Mouse (Mus musculus) liver, embryonic 13.5 days (tissue): ENCODE results near the gene A830005F24Rik. TPM values are rescaled to one million over a fixed set of nuclear protein-coding genes. Genes with fewer than 3 reads are reported as not detected.

Experiments
- ATAC-seq: fragments of 200-750 bp; cut with Nextera tagmentation; 2 replicates; pipeline ENCODE4 v1.8.0; 2017; ENCODE audit warnings: low read depth, mild to moderate bottlenecking, moderate number of reproducible peaks, moderate library complexity
- DNase-seq: peaks from one replicate; pipeline ENCODE4 v3.0.0; 2022
- H3K27ac ChIP-seq: fragments of 300-500 bp; sonication (generic); 2 replicates; pipeline ENCODE4 v1.5.1; 2015; ENCODE audit warnings: moderate library complexity, mild to moderate bottlenecking, inconsistent platforms
- H3K27me3 ChIP-seq: fragments of 300-500 bp; sonication (generic); 2 replicates; pipeline ENCODE4 v1.6.1; 2015; ENCODE audit warnings: mild to moderate bottlenecking, inconsistent platforms
- H3K36me3 ChIP-seq: fragments of 300-500 bp; sonication (generic); 2 replicates; pipeline ENCODE4 v1.6.1; 2015; ENCODE audit warnings: mild to moderate bottlenecking, inconsistent platforms
- H3K4me1 ChIP-seq: fragments of 300-500 bp; sonication (generic); replicated peaks from 2 replicates; pipeline ENCODE4 v1.6.1; 2015; ENCODE audit warnings: inconsistent platforms
- H3K4me2 ChIP-seq: fragments of 300-500 bp; sonication (generic); 2 replicates; pipeline ENCODE4 v1.6.1; 2015; ENCODE audit warnings: inconsistent platforms, mild to moderate bottlenecking, moderate library complexity
- H3K4me3 ChIP-seq: fragments of 300-500 bp; sonication (generic); replicated peaks from 2 replicates; pipeline ENCODE4 v1.5.1; 2015; ENCODE audit warnings: mild to moderate bottlenecking, inconsistent platforms
- H3K9ac ChIP-seq: fragments of 300-500 bp; sonication (generic); 2 replicates; pipeline ENCODE4 v1.6.1; 2015; ENCODE audit warnings: mild to moderate bottlenecking, inconsistent platforms
- H3K9me3 ChIP-seq: fragments of 300-500 bp; sonication (generic); replicated peaks from 2 replicates; pipeline ENCODE4 v1.6.1; 2016; ENCODE audit warnings: inconsistent platforms
- WGBS: fragments of 180-500 bp; shearing (Covaris S2); methylation state at CpG from one replicate; pipeline ENCODE4 v1.1.7; 2015; ENCODE audit not compliant: insufficient replicate concordance; 5-methylcytosine and 5-hydroxymethylcytosine counted together
- polyA plus RNA-seq: library from polyadenylated mRNA; unstranded; fragments of >200 nt; fragmentation: Nextera tagmentation; extraction: Ambion mirVana; gene quantifications from 2 replicates; pipeline ENCODE4 v1.2.1, GENCODE M21; 2015

Gene A830005F24Rik
- polyA plus RNA-seq: 0.43 and 0.67 TPM in 2 replicates

DNA sequence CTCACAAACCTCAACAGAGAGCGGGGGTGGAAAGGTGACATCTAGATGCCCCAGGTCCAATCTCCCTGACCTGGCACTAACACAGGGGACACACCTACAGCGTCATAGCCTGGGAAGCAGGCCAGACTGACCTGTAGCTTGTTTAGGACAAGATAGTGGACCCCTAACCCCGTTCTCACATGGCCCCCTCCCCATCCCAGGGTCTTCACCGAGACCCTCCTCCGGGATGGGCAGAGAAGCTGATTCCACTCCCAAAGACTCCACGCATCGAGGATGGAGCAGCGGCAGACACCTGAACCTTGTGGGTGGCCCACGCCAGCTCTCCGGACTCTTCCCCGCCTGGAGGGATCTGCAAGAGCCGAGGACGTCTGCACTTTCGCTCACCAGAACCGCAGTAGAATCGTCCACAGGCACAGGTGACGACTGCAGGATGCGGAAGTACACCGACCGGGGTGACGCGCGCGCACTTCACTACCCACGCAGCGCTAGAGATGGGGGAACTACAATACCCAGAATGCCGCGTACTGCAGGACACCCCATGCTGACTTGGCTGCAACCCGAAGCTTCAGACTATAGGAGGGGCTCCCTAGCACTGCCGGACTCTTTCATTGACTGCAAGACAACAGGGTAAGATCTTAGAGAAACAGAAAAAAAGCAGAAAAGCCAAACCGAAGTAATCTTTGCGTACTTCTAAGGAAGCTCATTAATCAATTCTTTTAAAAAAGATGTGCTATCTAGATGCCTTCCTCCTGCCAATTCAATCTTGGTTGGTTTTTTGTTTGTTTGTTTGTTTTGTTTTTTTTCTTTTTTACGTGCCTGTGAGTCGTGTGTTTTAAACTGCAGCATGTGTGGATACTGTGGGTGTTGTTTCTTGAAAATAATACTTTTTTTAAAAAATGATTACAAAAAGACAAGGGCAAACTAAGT is at the start of gene A830005F24Rik, which contains the start of gene Zfp169:
A830005F24Rik (plus strand) TSS at position 568 of the 927 bp plus-strand sequence.
Zfp169 (minus strand) TSS at position 449 of the 927 bp plus-strand sequence.
- peak; percentile 73 for DNase-seq
- peak; percentile 99 for ATAC-seq

DNA sequence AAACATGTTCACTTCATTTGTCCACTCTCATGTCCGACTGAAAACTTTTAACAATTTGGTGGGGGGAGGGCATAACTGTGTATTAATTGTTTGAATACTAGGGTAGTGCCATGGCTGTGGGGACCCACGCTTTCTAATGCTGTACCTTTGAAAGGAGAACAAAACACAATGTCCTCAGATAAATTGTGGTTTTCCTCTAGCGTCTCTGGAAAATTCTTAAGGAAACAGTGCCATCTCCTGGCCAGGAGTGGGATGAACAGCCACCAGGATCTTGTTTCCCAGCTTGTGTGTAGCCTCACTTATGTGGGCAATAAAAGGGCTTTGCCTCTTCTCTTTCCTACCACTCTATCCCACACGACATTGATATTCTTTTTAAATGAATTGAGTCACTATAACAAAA is 49.2 kb upstream of the A830005F24Rik start:
- no peaks in the 10 kb centered on the region for H3K4me1 ChIP-seq
- no peak overlapping the region for H3K9ac ChIP-seq
- no peak overlapping the region for H3K4me3 ChIP-seq
- 0 out of 2 replicates have a peak, but pooled peaks cover 2% of the 10 kb centered on the region for H3K27me3 ChIP-seq
- H3K9me3 ChIP-seq: no peaks in the 10 kb centered on the region
- DNase-seq: peak; percentile 3
- no peak for ATAC-seq
- H3K27ac ChIP-seq: no peak overlapping the region
- H3K36me3 ChIP-seq: no peaks in the 10 kb centered on the region
- H3K4me2 ChIP-seq: no peak overlapping the region
- WGBS: 13% methylated on average over 4 of the region's 4 CpGs

More for the DNA sequence above, at the start of gene A830005F24Rik, which contains the start of gene Zfp169:
- peak within 1 kb of the TSS; percentile 81 for H3K9ac ChIP-seq
- no peaks in the 10 kb centered on the region for H3K9me3 ChIP-seq
- 2% methylated on average over 34 of the region's 34 CpGs for WGBS
- H3K27me3 ChIP-seq: no peaks in the 10 kb centered on the region
- peak within 1 kb of the TSS; percentile 80 for H3K4me3 ChIP-seq
- peaks cover 16% of the 10 kb centered on the region for H3K4me1 ChIP-seq
- H3K4me2 ChIP-seq: peak within 1 kb of the TSS; percentile 86
- H3K36me3 ChIP-seq: no peaks in the 10 kb centered on the region
- no peak within 1 kb of the TSS for H3K27ac ChIP-seq

DNA sequence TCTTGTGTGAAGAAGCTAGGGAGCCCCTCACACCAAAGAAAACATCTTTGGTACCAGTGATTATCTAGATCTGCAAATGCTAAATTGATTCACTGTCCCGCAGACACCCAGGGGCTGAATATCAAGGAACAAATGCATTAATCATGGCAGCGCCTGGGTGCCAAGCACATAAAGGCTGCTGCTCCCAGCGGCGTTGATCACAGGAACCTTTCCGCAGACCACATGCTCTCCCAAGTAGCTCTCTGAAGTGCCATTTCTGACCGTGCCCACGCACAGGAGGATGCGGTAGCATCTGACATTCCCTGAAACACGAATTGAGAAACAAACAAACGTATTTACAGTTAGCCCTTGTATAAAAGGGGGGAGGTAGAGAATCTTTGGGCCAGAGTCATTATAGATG is 47.2 kb upstream of the A830005F24Rik start:
- H3K9me3 ChIP-seq: no peaks in the 10 kb centered on the region
- H3K4me3 ChIP-seq: no peak overlapping the region
- DNase-seq: no peak
- no peak overlapping the region for H3K27ac ChIP-seq
- 52% methylated on average over 10 of the region's 10 CpGs for WGBS
- ATAC-seq: no peak
- H3K4me1 ChIP-seq: no peaks in the 10 kb centered on the region
- no peaks in the 10 kb centered on the region for H3K36me3 ChIP-seq
- H3K4me2 ChIP-seq: no peak overlapping the region
- no peak overlapping the region for H3K9ac ChIP-seq
- H3K27me3 ChIP-seq: 0 out of 2 replicates have a peak, but pooled peaks cover 2% of the 10 kb centered on the region

DNA sequence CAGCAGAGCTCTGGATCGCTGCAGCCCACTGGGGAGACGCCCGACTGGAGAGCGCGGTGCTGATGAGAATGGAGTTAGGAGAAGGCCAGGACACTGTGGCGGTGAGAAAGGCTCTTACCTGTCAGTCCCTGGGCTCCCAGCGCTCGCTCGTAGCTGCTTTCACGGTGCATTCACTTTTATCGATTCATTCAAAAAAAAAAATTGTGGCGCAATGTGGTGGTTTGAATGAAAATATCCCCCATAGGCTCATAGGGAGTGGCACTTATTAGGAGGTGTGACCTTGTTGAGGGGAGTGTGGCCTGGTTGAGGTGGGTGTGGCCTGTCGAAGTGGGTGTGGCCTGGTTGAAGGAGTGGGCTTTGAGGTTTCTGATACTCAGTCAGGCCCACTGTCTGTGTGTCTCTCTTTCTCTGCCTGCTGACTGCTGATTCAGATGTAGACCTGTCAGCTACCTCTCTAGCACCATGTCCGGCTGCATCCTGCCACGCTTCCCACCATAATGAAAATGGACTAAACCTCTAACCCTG is 44.7 kb upstream of the A830005F24Rik start:
- 0 out of 2 replicates have a peak, but pooled peaks cover 2% of the 10 kb centered on the region for H3K27me3 ChIP-seq
- H3K4me3 ChIP-seq: no peak overlapping the region
- no peaks in the 10 kb centered on the region for H3K9me3 ChIP-seq
- H3K27ac ChIP-seq: no peak overlapping the region
- 59% methylated on average over 15 of the region's 15 CpGs for WGBS
- no peaks in the 10 kb centered on the region for H3K36me3 ChIP-seq
- no peak for ATAC-seq
- no peak overlapping the region for H3K4me2 ChIP-seq
- H3K4me1 ChIP-seq: no peaks in the 10 kb centered on the region
- no peak for DNase-seq
- H3K9ac ChIP-seq: no peak overlapping the region

DNA sequence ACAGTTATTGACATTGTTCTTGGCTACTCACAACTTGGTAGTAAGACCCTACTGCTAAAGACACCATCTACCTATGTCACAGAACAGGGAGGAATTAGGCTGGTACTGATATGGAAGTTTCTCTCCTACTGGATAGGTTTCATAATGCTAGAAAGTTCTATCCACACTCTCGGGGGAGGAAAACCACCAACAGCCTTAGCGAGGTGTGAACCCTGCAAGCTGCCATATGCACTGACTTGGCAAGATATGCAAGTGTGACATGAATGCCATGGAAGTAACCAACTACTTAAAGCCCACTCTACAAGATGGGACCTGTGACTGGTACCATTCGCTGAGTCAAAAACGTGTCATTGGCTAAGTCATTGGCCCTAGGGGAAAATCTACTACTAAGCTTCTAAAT is 29.8 kb upstream of the A830005F24Rik start:
- no peak for ATAC-seq
- Histone ChIP-seq H3K36me3 (peaks cover 2% of the 10 kb centered on the region), H3K9ac (no peak overlapping the region), H3K4me1 (no peaks in the 10 kb centered on the region), H3K4me2 (no peak overlapping the region), H3K4me3 (no peak overlapping the region), H3K27ac (no peak overlapping the region), H3K27me3 (no peaks in the 10 kb centered on the region), H3K9me3 (no peaks in the 10 kb centered on the region)
- DNase-seq: no peak
- WGBS: 71% methylated on average over 4 of the region's 4 CpGs

DNA sequence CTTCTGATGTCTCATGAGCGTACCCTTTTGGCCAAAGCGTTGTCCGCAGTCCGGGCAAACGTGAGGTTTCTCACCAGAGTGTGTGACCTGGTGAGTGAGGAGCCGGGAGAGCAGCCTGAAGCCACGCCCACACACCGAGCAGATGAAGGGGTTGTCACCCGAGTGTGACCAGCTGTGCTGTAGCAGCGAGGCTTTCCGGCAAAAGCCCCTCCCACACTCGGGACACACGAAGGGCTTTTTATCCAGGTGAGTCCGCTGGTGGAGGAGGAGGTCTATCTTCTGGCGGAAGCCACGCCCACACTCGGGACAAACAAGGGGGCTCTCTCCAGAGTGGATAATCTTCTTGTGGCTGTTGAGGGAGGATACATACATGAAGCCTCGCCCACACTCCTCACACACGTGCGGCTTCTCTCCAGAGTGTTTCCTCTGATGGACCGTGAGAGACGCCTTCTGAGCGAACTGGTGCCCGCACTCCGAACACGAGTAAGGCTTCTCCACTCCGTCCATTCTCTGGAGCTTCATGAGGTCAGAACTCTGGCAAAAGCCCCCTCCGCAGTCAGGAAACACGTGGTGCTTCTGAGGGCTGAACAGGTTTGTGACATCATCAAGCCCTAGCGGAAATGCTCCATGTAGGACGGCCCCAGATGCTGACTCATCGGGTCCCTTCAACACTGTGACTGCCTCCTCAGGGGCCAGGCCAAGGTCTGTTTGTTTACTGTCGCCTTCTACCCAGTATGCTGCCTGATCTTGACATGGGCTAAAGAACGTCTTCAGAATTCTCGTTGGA is 22.8 kb upstream of the A830005F24Rik start:
- Histone ChIP-seq H3K9me3 (no peaks in the 10 kb centered on the region; the same call in 1 of the 2 replicates), H3K4me2 (no peak overlapping the region), H3K9ac (no peak overlapping the region), H3K36me3 (peaks cover 50% of the 10 kb centered on the region), H3K4me1 (no peaks in the 10 kb centered on the region), H3K27me3 (no peaks in the 10 kb centered on the region), H3K4me3 (no peak overlapping the region), H3K27ac (no peak overlapping the region)
- DNase-seq (no peak), ATAC-seq (no peak)
- WGBS: 82% methylated on average over 35 of the region's 35 CpGs

DNA sequence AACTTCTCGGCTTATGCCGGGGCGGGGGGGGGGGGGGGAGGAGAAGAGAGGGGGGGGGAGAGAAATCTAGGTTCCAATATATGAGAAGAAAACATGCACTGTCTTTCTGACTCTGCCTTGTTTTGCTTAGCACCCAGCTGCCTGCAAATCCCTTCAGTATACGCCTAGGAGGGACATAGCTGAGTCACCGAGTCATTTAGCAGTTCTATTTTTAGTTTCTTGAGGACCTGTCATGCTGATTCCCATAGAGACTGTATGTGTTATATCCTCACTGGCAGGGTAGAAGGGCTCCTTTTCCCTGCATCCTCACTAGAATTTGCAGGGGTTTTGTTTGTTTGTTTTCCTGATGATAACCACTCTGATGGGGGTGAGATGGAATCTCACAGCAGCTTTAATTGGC is 20.2 kb upstream of the A830005F24Rik start:
- ATAC-seq (no peak), DNase-seq (no peak)
- Histone ChIP-seq H3K36me3 (peaks cover 63% of the 10 kb centered on the region), H3K4me3 (no peak overlapping the region), H3K9me3 (no peaks in the 10 kb centered on the region; the same call in 1 of the 2 replicates), H3K9ac (no peak overlapping the region), H3K4me1 (no peaks in the 10 kb centered on the region), H3K27ac (no peak overlapping the region), H3K4me2 (no peak overlapping the region), H3K27me3 (no peaks in the 10 kb centered on the region)
- 70% methylated on average over 3 of the region's 5 CpGs for WGBS

DNA sequence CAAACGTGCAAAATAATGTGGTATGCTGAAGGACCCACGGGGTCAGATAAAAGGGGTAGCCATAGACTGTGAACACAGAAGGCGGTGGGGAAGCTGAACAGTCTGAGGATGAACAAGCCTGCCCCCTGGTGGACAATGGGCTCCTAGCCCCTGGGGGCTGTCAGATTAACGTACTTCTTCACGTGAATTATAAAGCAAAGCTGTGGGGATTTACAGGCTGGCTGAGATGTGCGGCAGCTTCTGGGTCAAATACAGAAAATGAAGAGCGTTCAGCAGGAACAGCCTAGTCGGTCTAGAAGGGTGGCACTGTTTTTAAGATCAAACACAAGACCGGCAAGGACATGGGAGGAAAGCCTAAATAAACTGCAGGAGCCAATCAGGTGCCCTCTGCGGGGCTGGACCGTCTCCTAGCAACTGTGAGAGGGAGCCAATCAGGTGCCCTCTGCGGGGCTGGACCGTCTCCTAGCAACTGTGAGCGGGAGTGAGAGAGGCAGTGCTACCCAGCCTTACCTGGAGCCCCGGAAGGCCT is 15.6 kb upstream of the A830005F24Rik start:
- Histone ChIP-seq H3K9me3 (no peaks in the 10 kb centered on the region), H3K36me3 (peaks cover 30% of the 10 kb centered on the region), H3K27me3 (no peaks in the 10 kb centered on the region), H3K9ac (no peak overlapping the region), H3K4me3 (no peak overlapping the region), H3K4me2 (no peak overlapping the region), H3K4me1 (no peaks in the 10 kb centered on the region), H3K27ac (no peak overlapping the region)
- WGBS: 55% methylated on average over 15 of the region's 15 CpGs
- no peak for ATAC-seq
- DNase-seq: no peak

DNA sequence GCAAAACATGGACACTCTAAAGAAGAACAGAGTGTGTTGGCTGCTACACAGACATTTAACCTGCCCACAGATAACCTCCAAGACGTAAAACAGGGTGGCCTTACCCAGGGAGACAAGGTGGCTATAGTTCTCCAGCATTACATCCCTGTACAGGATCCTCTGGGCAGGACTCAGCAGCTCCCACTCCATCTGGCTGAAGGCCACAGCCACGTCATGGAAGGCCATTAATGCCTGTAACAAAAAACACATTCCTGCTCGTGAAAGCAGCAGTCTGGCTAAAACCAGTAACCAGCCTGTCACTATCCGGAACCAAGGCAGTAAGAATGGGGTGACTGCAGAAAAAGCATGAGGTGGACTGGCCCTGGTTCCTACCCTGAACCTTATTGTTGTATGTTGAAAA is 14.7 kb upstream of the A830005F24Rik start:
- H3K27me3 ChIP-seq: no peaks in the 10 kb centered on the region
- H3K9me3 ChIP-seq: no peaks in the 10 kb centered on the region
- H3K4me3 ChIP-seq: no peak overlapping the region
- no peak for ATAC-seq
- no peak for DNase-seq
- H3K9ac ChIP-seq: no peak overlapping the region
- H3K4me2 ChIP-seq: no peak overlapping the region
- 68% methylated on average over 4 of the region's 4 CpGs for WGBS
- no peaks in the 10 kb centered on the region for H3K4me1 ChIP-seq
- H3K27ac ChIP-seq: no peak overlapping the region
- H3K36me3 ChIP-seq: peaks cover 34% of the 10 kb centered on the region

DNA sequence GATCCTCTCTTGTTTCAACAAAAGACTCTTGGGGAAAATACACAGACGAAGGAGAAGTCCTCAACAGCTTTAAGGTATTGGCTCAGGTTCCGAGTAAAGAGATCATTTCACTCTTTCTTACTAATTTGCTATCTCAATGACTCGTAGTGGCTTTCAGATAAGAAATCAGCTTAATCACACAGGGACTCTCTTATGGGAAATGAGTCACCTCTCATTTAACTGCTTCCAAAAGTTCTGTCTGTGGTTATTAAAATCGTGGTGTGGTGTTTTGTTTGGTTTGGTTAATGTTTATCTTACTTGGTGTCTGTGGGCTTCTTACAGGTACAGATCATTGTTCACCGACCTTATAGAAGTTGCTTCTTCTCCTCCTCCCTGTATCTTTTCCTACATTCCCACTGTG is 10.9 kb upstream of the A830005F24Rik start:
- H3K4me3 ChIP-seq: no peak overlapping the region
- H3K27me3 ChIP-seq: no peaks in the 10 kb centered on the region
- 60% methylated on average over 5 of the region's 5 CpGs for WGBS
- no peak overlapping the region for H3K4me2 ChIP-seq
- no peaks in the 10 kb centered on the region for H3K4me1 ChIP-seq
- ATAC-seq: no peak
- H3K36me3 ChIP-seq: peaks cover 42% of the 10 kb centered on the region
- no peaks in the 10 kb centered on the region for H3K9me3 ChIP-seq
- H3K9ac ChIP-seq: no peak overlapping the region
- no peak overlapping the region for H3K27ac ChIP-seq
- no peak for DNase-seq

DNA sequence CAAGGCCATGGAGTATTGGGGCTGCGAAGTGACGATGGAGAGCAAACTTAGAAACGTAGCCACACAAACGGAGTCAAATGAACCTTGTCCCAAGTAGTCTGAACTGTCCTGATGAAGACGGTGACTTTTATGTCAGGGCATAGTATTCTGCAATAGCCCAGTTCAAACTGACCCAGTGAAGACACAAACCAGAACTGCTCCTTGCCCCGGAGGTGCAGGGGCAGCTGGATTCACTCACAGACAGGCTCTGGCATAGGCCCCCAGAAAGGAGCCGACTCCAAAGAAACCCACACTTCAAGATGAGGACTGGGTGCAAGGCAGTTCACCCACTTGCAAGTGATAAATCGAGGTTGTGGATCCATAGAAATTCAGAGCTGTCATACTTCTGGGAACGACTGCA is 4.7 kb upstream of the A830005F24Rik start:
- Histone ChIP-seq H3K27me3 (no peaks in the 10 kb centered on the region), H3K4me3 (no peak overlapping the region), H3K4me1 (peaks cover 12% of the 10 kb centered on the region), H3K9ac (no peak overlapping the region), H3K9me3 (no peaks in the 10 kb centered on the region), H3K36me3 (peaks cover 22% of the 10 kb centered on the region), H3K27ac (no peak overlapping the region), H3K4me2 (no peak overlapping the region)
- DNase-seq (no peak), ATAC-seq (no peak)
- 76% methylated on average over 9 of the region's 9 CpGs for WGBS
